In genomic region chr6:135336376-135336775, GRCm38 (mm10) we compare ENCODE assay signal across 27 mouse cellular contexts. TPM values are rescaled to one million over a fixed set of nuclear protein-coding genes. Genes with fewer than 3 reads are reported as not detected.
"Had no signal": no experiment of that assay in that cellular context is flagged by ENCODE, and none has a peak within 500 bp of the region (broad histone marks: within the 10 kb centered on the region; RNA-seq: fewer than 3 reads in every experiment).

No protein-coding gene starts in this region.

- H3K27ac ChIP-seq: kidney, embryonic 15.5 days; left cerebral cortex, adult 2 months; liver, embryonic 13.5 days; neural tube, embryonic 12.5 days; neural tube, embryonic 15.5 days; stomach, postnatal 0 days had no signal

- H3K4me3 ChIP-seq: kidney, embryonic 15.5 days; left cerebral cortex, adult 2 months; liver, embryonic 13.5 days; neural tube, embryonic 12.5 days; neural tube, embryonic 15.5 days had no signal

- DNase-seq: kidney, postnatal 10 days; kidney, postnatal 36 days; layer of hippocampus, postnatal 36 days; liver, embryonic 13.5 days; lung, adult 2 months; lung, postnatal 14 days; lung, postnatal 4 days; midbrain, embryonic 14.5 days; right cerebral cortex, postnatal 25 days; thymus, adult 2 months; thymus, postnatal 14 days; thymus, postnatal 4 days had no signal

RNA-seq across cellular contexts. Expression of gene Pbp2, which starts 26.2 kb away (rescaled TPM):
- total RNA-seq: layer of hippocampus, postnatal 36 days; left cerebral cortex, postnatal 10 days; liver, adult 2 months; megakaryocyte progenitor cell, adult 5-6 weeks; megakaryocyte-erythroid progenitor cell, adult 5-6 weeks; midbrain, postnatal 0 days had no signal
- polyA plus RNA-seq: liver, adult 2 months; liver, embryonic 13.5 days; liver, embryonic 16.5 days; lung, adult 2 months; midbrain, embryonic 11.5 days; midbrain, embryonic 14.5 days; midbrain, postnatal 0 days; neural tube, embryonic 15.5 days; small intestine, adult 2 months; spleen, adult 2 months; stomach, embryonic 14.5 days; thymus, adult 2 months had no signal
